Mouse (Mus musculus) spleen, postnatal 4 days (tissue): ENCODE data around the gene Phldb3.

Experiments used
- DNase-seq, 2 experiments: peaks; one replicate each; pipeline ENCODE4 v3.0.0; 2022; ENCODE audit warnings: low spot score in 2 of 2

Gene Phldb3

DNA sequence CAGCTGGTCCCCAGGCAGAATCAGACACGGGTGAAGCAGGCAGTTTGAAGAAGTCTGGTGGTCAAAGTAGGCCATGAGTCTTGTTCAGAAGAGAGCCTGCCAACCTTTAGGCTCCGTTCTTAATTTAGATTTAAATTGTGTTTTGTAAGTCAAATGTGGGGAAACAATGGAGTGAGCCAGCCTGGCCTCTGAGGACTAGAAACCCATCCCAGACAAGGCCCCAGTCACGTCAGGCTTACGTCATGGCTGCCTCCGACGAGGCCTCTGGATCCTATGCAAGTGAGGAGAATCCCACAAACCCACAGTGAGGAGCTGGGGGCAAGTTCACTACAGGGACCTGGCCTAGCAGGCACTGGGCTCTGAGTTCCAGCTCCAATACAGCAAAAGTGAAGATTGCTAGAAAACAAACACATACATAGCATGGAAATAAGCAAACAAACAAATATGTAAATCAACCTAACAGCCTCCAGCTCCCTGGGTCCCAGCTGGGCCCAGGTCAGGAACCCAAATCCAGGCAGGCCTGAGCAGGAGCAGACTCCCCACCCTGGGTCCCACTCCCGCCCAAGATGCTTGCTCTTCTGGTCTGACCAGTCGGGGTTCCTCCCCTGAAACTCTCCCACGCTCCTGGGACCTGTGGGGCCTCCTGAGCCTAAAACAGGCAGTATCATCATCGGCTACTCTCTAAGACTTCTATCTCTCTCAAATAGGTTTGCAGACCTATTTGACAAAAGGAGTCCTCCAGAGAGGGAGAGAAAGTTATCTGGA lies 19.7 kb downstream of the Phldb3 start:
- DNase-seq = no peak

DNA sequence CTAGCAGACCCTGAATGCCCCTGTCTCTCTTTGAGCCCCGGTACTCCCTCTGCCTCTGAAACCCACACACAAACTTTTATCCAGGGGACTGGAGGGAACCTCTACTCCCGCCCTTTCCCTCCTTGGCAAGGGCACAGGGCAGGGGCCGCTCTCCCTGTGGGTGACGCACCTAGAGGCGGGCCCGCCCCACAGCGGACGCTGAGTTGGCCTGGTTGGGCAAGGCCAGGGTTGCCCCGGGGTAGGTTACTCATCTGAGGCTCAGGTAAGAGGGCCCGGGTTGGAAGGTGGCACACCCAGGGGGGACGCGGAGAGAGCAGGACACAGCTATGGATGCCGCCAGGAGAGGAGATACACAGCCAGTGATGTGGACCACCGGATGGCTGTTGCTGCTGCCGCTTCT lies 25.7 kb downstream of the Phldb3 start, which contains the start of gene Lypd3:
Lypd3 (plus strand) TSS at position 287 of the 400 bp plus-strand sequence.
- DNase-seq = no peak

DNA sequence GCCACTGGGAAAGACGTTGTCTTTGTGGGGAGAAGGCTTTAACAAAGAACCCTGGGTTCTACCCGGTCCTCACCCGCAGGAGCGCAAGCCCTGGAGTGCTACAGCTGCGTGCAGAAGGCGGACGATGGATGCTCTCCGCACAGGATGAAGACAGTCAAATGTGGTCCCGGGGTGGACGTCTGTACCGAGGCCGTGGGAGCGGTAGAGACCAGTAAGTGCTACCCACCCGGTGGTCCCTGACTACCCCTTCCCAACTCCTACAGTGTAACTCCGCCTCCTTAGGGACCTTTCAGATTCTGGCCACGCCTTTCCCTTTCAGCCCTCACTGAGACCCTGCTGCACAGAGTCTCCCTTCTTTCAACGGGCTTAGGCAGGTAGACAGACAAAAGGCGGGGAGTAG lies 26.5 kb downstream of the Phldb3 start:
- no peak for DNase-seq

GRCm38 (mm10) chr7:24638026-24638856 lies 27.7 kb downstream of the Phldb3 start:
- DNase-seq = no peak

- no peak for DNase-seq
These were observed 29.9 kb downstream of the Phldb3 start for GRCm38 (mm10) chr7:24640450-24640849.

DNA sequence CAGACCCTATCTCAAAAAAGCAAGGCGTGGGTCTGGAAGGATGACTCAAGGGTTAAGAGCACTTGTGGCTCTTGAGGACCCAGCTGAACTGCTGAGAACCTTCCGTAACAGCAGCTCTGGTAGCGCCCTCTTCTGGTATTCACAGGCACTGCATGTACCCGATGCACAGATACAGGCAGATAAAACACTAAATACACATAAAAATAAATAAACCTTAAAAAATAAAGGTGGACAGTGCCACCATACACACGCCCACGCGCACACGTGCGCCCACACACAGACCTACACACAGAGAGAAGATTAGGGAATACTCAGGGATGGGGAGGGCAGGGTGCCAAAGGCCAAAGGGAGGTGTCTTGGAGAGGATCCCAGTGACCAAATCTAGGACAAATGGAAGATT lies 31.9 kb downstream of the Phldb3 start:
- peak; percentile 61 to 85 for DNase-seq

GRCm38 (mm10) chr7:24644492-24644891 lies 33.9 kb downstream of the Phldb3 start:
- no peak for DNase-seq

- no peak for DNase-seq
These were observed 34.4 kb downstream of the Phldb3 start for GRCm38 (mm10) chr7:24644996-24645395.

- no peak for DNase-seq
These were observed 35.9 kb downstream of the Phldb3 start for GRCm38 (mm10) chr7:24646486-24646885.

- DNase-seq = peak; percentile 52 to 85
These were observed 43.1 kb downstream of the Phldb3 start for GRCm38 (mm10) chr7:24653681-24654080.

DNA sequence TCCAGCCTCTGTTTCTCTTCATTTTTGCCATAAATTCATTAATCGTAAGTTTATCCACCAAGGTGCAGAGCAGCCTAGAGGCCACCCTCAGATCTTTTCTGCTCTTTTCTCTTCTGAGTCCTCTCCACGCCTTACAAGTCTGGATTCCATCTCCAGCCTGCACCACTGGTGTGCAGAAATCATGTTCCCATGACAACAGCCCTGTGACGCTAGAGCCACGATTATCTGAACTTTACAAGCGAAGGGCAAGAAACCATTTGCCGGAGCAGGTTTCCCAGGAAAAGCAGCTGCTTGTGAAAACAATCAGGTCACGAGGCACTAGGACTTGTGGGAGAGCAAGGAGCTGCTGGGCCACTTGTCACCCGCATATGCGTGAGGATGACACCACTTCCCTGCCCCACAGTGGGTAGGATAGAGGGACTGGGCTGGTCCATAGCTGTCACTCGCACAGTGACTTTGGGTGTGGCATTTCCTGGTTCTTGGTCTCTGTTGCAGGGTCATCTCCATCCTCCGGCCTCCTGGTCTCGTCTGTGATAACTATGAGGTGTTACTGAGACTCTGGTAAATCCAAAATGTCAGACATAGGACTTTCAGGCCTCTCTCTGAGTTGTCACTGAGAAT lies 49.3 kb downstream of the Phldb3 start:
- DNase-seq = peak in 1 of 2 experiments; percentile 51

GRCm38 (mm10) chr7:24661118-24661904 lies 50.7 kb downstream of the Phldb3 start:
- DNase-seq = peak in 1 of 2 experiments; percentile 56

GRCm38 (mm10) chr7:24662575-24662974 lies 52.0 kb downstream of the Phldb3 start:
- peak; percentile 63 to 85 for DNase-seq

DNA sequence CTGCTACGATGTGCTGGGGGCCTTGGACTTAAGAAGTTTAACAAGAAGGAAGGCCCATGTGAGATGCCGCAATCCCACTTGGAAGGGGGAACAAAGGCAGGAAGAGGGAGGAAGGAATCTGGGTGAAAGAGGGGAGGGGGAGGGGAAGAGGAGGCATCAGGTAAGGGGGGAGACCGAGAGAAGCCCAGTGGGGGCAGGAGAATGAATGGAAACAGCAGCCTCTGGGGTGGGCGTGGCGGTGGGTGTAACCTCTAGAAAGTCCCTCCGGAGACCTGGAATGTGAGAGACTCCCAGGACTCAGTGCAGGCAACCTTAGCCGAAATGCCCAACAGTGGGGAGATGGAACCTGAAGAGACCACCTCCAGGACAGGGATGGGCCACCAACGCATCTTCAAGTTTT lies 53.7 kb downstream of the Phldb3 start:
- DNase-seq = no peak

GRCm38 (mm10) chr7:24664959-24665358 lies 54.4 kb downstream of the Phldb3 start:
- peak in 1 of 2 experiments; percentile 53 for DNase-seq

DNA sequence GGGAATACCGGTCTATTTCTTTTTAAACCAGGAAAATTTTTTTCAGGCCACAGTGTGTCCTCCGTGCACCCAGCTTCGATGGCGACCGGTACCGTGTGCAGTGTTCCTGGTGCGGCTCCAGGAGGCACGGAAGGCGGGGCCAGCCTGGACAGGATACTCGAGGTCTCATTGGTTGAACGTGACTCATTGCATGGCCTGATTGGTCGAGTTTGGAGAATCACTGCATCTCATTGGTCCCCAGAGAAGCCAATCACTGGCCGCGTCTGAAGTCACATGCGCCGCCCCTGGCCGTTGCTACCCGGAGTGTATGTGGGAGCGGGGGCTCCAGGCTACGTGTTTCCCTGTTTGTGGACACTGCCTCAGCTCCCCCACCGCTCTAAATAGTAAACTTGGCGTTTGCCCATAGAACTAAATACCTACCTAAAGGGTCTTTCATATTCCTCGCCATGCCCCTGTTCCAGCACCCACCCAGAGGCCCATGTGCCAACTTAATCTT lies 61.4 kb downstream of the Phldb3 start:
- DNase-seq = no peak

DNA sequence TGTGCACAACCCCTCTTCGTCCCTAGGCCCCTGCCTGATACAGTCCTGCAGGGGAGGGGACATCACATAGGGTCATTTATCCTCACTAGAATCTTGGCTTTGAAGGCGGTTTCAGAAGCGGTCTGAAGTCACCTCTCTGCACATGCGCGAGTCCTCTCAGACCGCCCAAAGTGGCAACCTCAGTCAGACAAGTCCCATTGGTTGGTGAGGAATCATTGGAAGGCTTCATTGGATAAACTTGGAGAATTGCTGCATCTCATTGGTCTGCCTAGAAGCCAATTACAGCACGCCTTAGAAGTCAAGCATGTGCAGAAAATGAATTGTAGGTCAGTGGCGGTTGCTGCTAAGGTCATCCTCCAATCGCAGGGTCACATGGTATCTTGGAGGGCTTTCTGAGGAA lies 66.0 kb downstream of the Phldb3 start, which contains the start of gene Tex101:
Tex101 (minus strand) TSS at position 101 of the 400 bp plus-strand sequence.
- no peak for DNase-seq
